Mouse (Mus musculus) kidney, adult 2 months (tissue): ENCODE measurements around the gene Tsga10. TPM values are rescaled to one million over a fixed set of nuclear protein-coding genes. Genes with fewer than 3 reads are reported as not detected.
"Not testable (repeated sequence)": the region's sequence is repeated elsewhere in the genome, so short reads cannot be mapped to it uniquely, and the experiment has no call there.

Experiments used
- DNase-seq: peaks from one replicate; pipeline ENCODE4 v3.0.0; 2021
- H3K27ac ChIP-seq: fragments of 200-500 bp; 2 replicates; pipeline ENCODE4 v1.5.1; 2012; ENCODE audit warnings: low read depth, low read length, control low read depth, inconsistent platforms; ENCODE audit not compliant: insufficient read depth
- H3K27me3 ChIP-seq: fragments of 200-500 bp; replicated peaks from 2 replicates; pipeline ENCODE4 v1.6.1; 2012; ENCODE audit warnings: mild to moderate bottlenecking, moderate library complexity, low read length, inconsistent platforms; ENCODE audit not compliant: control insufficient read depth, insufficient read depth
- H3K36me3 ChIP-seq: fragments of 200-500 bp; 2 replicates; pipeline ENCODE4 v1.6.1; 2012; ENCODE audit warnings: mild to moderate bottlenecking, moderate library complexity, low read length, inconsistent platforms; ENCODE audit not compliant: control insufficient read depth, insufficient read depth
- H3K4me1 ChIP-seq: fragments of 200-500 bp; 2 replicates; pipeline ENCODE4 v1.6.1; 2011; ENCODE audit warnings: low read length; ENCODE audit not compliant: control insufficient read depth, insufficient read depth
- H3K4me3 ChIP-seq: fragments of 200-500 bp; 2 replicates; pipeline ENCODE4 v1.5.1; 2011; ENCODE audit warnings: mild to moderate bottlenecking, low read depth, low read length, control low read depth; ENCODE audit not compliant: insufficient read depth
- CTCF ChIP-seq: fragments of 200-500 bp; conservative IDR thresholded peaks from 2 replicates; pipeline ENCODE4 v1.5.1; 2011; ENCODE audit warnings: low read depth, mild to moderate bottlenecking, control low read depth, low read length, moderate library complexity, mixed read lengths; ENCODE audit not compliant: insufficient read depth, insufficient read length
- POLR2A ChIP-seq: fragments of 200-500 bp; IDR thresholded peaks from one replicate; pipeline ENCODE4 v1.6.1; 2011; ENCODE audit warnings: low read depth, low read length, control low read depth
- WGBS: fragments of 180-500 bp; shearing (Covaris S2); methylation state at CpG from one replicate; pipeline ENCODE4 v1.1.7; 2018; 5-methylcytosine and 5-hydroxymethylcytosine counted together
- polyA plus RNA-seq: library from polyadenylated mRNA; depleted of rRNA; stranded (reverse); fragments of >200 nt; gene quantifications from 2 replicates; pipeline ENCODE4 v1.2.3, GENCODE M21; 2012

Tsga10 gene
- polyA plus RNA-seq, 1 experiment: 0.72 TPM

GRCm38 (mm10) chr1:37864511-37865400, 1.5 kb downstream of the Tsga10 start:
- peak; percentile 100 for DNase-seq
- H3K36me3 ChIP-seq: no peaks in the 10 kb centered on the region
- peak overlapping the region; percentile 54 for H3K27ac ChIP-seq
- peak overlapping the region; percentile 77 for H3K4me3 ChIP-seq
- no peaks in the 10 kb centered on the region for H3K27me3 ChIP-seq
- H3K4me1 ChIP-seq: no peaks in the 10 kb centered on the region; the same call in 1 of the 2 replicates
- TF ChIP-seq CTCF (no peak), POLR2A (peak; percentile 85)
- under 1% methylated on average over 90 of the region's 90 CpGs for WGBS

- no peak overlapping the region for H3K27ac ChIP-seq
- TF ChIP-seq POLR2A (no peak), CTCF (no peak)
- DNase-seq: no peak
- 0 out of 2 replicates have a peak, but pooled peaks cover 2% of the 10 kb centered on the region for H3K36me3 ChIP-seq
- no peaks in the 10 kb centered on the region for H3K27me3 ChIP-seq
- no peak overlapping the region for H3K4me3 ChIP-seq
- H3K4me1 ChIP-seq: peaks cover 3% of the 10 kb centered on the region; the same call in 1 of the 2 replicates
- WGBS: 68% methylated on average over 2 of the region's 2 CpGs
These were observed 15.5 kb downstream of the Tsga10 start for GRCm38 (mm10) chr1:37850696-37851095.

DNA sequence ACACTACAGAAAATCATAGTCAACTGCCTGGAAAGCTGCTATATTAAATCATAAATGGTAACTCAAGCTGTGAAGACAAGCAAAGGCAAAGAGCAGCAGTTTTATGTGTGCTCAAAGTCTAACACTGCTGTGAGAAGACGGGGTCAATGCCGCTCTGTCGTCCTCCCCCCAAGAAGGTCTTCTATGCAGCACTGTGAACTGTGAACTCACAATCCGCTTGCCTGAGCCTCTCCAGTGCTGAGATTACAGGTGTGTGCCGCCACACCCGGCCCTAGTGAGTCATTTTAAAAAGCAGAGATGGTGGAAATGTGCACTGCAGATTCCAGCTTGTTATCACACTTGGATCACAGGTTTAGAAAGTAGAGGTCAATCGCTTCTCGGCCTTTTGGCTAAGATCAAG, 19.4 kb downstream of the Tsga10 start:
- 56% methylated on average over 8 of the region's 8 CpGs for WGBS
- H3K4me3 ChIP-seq: no peak overlapping the region
- no peak for TF ChIP-seq CTCF
- TF ChIP-seq POLR2A: no peak
- peaks cover 3% of the 10 kb centered on the region; the same call in 1 of the 2 replicates for H3K4me1 ChIP-seq
- peak; percentile 29 for DNase-seq
- no peaks in the 10 kb centered on the region for H3K36me3 ChIP-seq
- H3K27me3 ChIP-seq: no peaks in the 10 kb centered on the region
- no peak overlapping the region for H3K27ac ChIP-seq

DNA sequence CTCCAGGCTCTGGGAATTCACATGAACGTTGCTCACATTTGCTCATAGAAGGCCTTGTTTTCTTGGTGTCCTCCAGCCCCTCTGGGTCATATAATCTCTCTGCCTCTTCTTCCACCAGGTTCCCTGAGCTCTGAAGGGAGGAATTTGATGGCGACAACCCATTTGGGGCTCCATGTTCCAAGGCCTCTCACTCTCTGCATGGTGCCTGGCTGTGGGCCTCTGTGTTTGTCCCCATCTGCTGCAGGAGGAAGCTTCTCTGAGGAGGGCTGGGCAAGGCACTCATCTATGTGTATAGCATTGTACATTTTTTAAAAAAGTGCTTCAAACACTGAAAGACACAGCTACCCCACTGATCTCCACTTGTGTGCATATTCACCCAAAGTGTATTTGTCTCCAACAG, 34.5 kb downstream of the Tsga10 start:
- H3K36me3 ChIP-seq: no peaks in the 10 kb centered on the region
- no peak overlapping the region for H3K27ac ChIP-seq
- H3K4me1 ChIP-seq: no peaks in the 10 kb centered on the region
- no peaks in the 10 kb centered on the region for H3K27me3 ChIP-seq
- 70% methylated on average over 2 of the region's 2 CpGs for WGBS
- no peak overlapping the region for H3K4me3 ChIP-seq
- no peak for DNase-seq
- TF ChIP-seq CTCF (no peak), POLR2A (no peak)

DNA sequence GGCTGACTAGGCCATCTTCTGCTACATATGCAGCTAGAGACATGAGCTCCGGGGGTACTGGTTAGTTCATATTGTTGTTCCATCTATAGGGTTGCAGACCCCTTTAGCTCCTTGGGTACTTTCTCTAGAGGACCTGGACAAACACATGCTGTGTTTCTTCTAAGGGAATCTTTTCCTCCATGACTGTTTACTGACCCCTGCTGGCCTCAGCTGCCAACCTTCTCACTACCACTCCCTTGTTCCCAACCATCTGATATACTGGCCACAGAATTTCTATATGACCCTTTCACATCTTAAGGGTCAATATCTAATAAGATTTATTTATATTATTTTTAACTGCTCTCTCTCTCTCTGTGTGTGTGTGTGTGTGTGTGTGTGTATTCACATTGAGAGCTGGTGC, 63.9 kb downstream of the Tsga10 start:
- not testable (repeated sequence) for H3K27me3 ChIP-seq, DNase-seq, H3K4me3 ChIP-seq, H3K4me1 ChIP-seq, H3K27ac ChIP-seq, H3K36me3 ChIP-seq
- WGBS: 84% methylated on average over 1 of the region's 1 CpGs

GRCm38 (mm10) chr1:37800298-37800697, 65.9 kb downstream of the Tsga10 start:
- Histone ChIP-seq H3K36me3 (no peaks in the 10 kb centered on the region), H3K4me1 (no peaks in the 10 kb centered on the region), H3K4me3 (no peak overlapping the region), H3K27ac (no peak overlapping the region), H3K27me3 (no peaks in the 10 kb centered on the region)
- TF ChIP-seq CTCF: no peak
- TF ChIP-seq POLR2A: no peak
- no peak for DNase-seq
- 85% methylated on average over 2 of the region's 2 CpGs for WGBS

- Histone ChIP-seq H3K4me1 (no peaks in the 10 kb centered on the region), H3K4me3 (no peak overlapping the region), H3K27ac (no peak overlapping the region), H3K36me3 (no peaks in the 10 kb centered on the region), H3K27me3 (no peaks in the 10 kb centered on the region)
- no peak for TF ChIP-seq CTCF
- no peak for TF ChIP-seq POLR2A
- no peak for DNase-seq
- WGBS: 61% methylated on average over 3 of the region's 3 CpGs
These were observed 66.7 kb downstream of the Tsga10 start for GRCm38 (mm10) chr1:37799505-37799904.
